Mouse (Mus musculus): ENCODE data around the gene E330021D16Rik. TPM values are rescaled to one million over a fixed set of nuclear protein-coding genes. Genes with fewer than 3 reads are reported as not detected.

E330021D16Rik gene
- total RNA-seq, 4 experiments from 2014 or later: not detected

Other genes starting within 250 kb of the E330021D16Rik start
- gene Grin2b, start 242.1 kb downstream of the E330021D16Rik start, total RNA-seq (2022): 100 to 1,000 TPM; 190 to 249 (median 208) TPM
- gene Gm8994, start 88.0 kb downstream of the E330021D16Rik start, total RNA-seq (2022): not detected
- 100 to 1,000 TPM in 2 of 4 experiments, 10 to 100 TPM in 2; 94.0 to 124 (median 106) TPM for gene Atf7ip, start 90.6 kb upstream of the E330021D16Rik start, total RNA-seq (2022)
- gene Plbd1, start 246.4 kb upstream of the E330021D16Rik start, total RNA-seq (2022): under 1 TPM in 2 of 4 experiments, not detected in 2; 0.30 to 0.32 TPM